Comparison of ENCODE assay signal across 10 mouse cellular contexts in genomic region chr2:27122578-27122977, GRCm38 (mm10). TPM values are rescaled to one million over a fixed set of nuclear protein-coding genes. Genes with fewer than 3 reads are reported as not detected.
A peak's percentile ranks its signal among the peaks of the same experiment; 100 is the strongest.
DNase-seq lines count a peak whose midpoint lies in the region; ATAC-seq and TF ChIP-seq lines count a peak whose summit lies in the region.
"Had no signal": no experiment of that assay in that cellular context is flagged by ENCODE, and none has a peak within 500 bp of the region (broad histone marks: within the 10 kb centered on the region; RNA-seq: fewer than 3 reads in every experiment).

No protein-coding gene starts in this region.

- no peak overlapping the region for H3K4me3 ChIP-seq in heart, embryonic 14.5 days (ENCODE audit: control insufficient read depth in 1 of 2, insufficient read depth in 1 of 2, low read depth in 1 of 2, low read length in 2 of 2)
- H3K4me3 ChIP-seq in heart, embryonic 11.5 days (ENCODE audit: low read depth, low read length) = no peak overlapping the region
- peak overlapping the region; percentile 22; the same call in 1 of the 2 replicates for H3K4me3 ChIP-seq in thymus, adult 2 months (ENCODE audit: control insufficient read depth, insufficient read depth, low read length)
- no peak overlapping the region for H3K4me3 ChIP-seq in limb, embryonic 13.5 days

- no peak for TF ChIP-seq POLR2A in thymus, adult 2 months (IDR thresholded peaks at IDR 0.05; ENCODE audit: control insufficient read depth, extremely low read depth, insufficient read depth, low read length, poor library complexity)

- peak; percentile 35 for DNase-seq in thymus, adult 2 months
- DNase-seq in thymus, postnatal 0 days (ENCODE audit: low spot score) = no peak
- no peak for DNase-seq in right cerebral cortex, adult 18-20 months
- DNase-seq in urinary bladder, adult 2 months (ENCODE audit: low spot score) = no peak
- no peak for DNase-seq in cerebellum, adult 8-10 months
- DNase-seq: gastrocnemius, postnatal 36 days had no signal

- 67% methylated on average over 9 of the region's 9 CpGs for WGBS in heart, embryonic 14.5 days
- WGBS in heart, embryonic 11.5 days (ENCODE audit: insufficient replicate concordance) = 61% methylated on average over 9 of the region's 9 CpGs
- 18% methylated on average over 9 of the region's 9 CpGs for WGBS in thymus, adult 2 months
- WGBS in limb, embryonic 13.5 days = 12% methylated on average over 9 of the region's 9 CpGs

- H3K9me3 ChIP-seq in heart, embryonic 14.5 days (ENCODE audit: control insufficient read depth, low read length) = no peaks in the 10 kb centered on the region
- no peaks in the 10 kb centered on the region for H3K9me3 ChIP-seq in heart, embryonic 11.5 days (replicated peaks; ENCODE audit: control insufficient read depth, low read length)
- H3K9me3 ChIP-seq in limb, embryonic 13.5 days = no peaks in the 10 kb centered on the region

- H3K27me3 ChIP-seq in heart, embryonic 14.5 days (ENCODE audit: control insufficient read depth, insufficient read depth, low read length) = no peaks in the 10 kb centered on the region
- H3K27me3 ChIP-seq in heart, embryonic 11.5 days (ENCODE audit: control insufficient read depth, insufficient read depth, low read length) = 0 out of 2 replicates have a peak, but pooled peaks cover 5% of the 10 kb centered on the region
- H3K27me3 ChIP-seq in thymus, adult 2 months (ENCODE audit: control insufficient read depth, insufficient read depth, low read length) = no peaks in the 10 kb centered on the region
- H3K27me3 ChIP-seq in limb, embryonic 13.5 days = peaks cover 11% of the 10 kb centered on the region; the same call in 1 of the 2 replicates

- no peak overlapping the region for H3K4me2 ChIP-seq in heart, embryonic 14.5 days (ENCODE audit: low read length)
- no peak overlapping the region for H3K4me2 ChIP-seq in heart, embryonic 11.5 days
- peak overlapping the region; percentile 48 for H3K4me2 ChIP-seq in limb, embryonic 13.5 days (replicated peaks)

- no peak for TF ChIP-seq CTCF in thymus, adult 2 months (IDR thresholded peaks at IDR 0.05; ENCODE audit: borderline replicate concordance, control insufficient read depth, extremely low read depth, insufficient read depth, low read length, poor library complexity)

- no peak for ATAC-seq in heart, embryonic 14.5 days (ENCODE audit: insufficient number of reproducible peaks, insufficient read depth, low FRiP score, low read depth)
- no peak for ATAC-seq in heart, embryonic 11.5 days (replicated peaks; ENCODE audit: insufficient number of reproducible peaks, low FRiP score, low TSS enrichment)
- peak; percentile 24 for ATAC-seq in limb, embryonic 13.5 days (ENCODE audit: low FRiP score, low read depth)

- 0 out of 2 replicates have a peak overlapping the region, but pooled peaks have one; percentile 30 for H3K9ac ChIP-seq in heart, embryonic 14.5 days (ENCODE audit: low read length)
- no peak overlapping the region for H3K9ac ChIP-seq in heart, embryonic 11.5 days (ENCODE audit: low read depth, low read length)
- no peak overlapping the region for H3K9ac ChIP-seq in limb, embryonic 13.5 days

- no peak overlapping the region for H3K27ac ChIP-seq in heart, embryonic 14.5 days (replicated peaks in 1 of 2; ENCODE audit: control insufficient read depth in 1 of 2, insufficient read depth in 1 of 2, low read depth in 2 of 2, low read length in 2 of 2)
- H3K27ac ChIP-seq in heart, embryonic 11.5 days (ENCODE audit: low read depth, low read length) = no peak overlapping the region
- peak overlapping the region; percentile 96 for H3K27ac ChIP-seq in thymus, adult 2 months (ENCODE audit: control insufficient read depth, insufficient read depth, low read length)
- peak overlapping the region; percentile 80 for H3K27ac ChIP-seq in limb, embryonic 13.5 days

- H3K36me3 ChIP-seq in heart, embryonic 14.5 days (ENCODE audit: control insufficient read depth, insufficient read depth, low read length) = no peaks in the 10 kb centered on the region
- no peaks in the 10 kb centered on the region for H3K36me3 ChIP-seq in heart, embryonic 11.5 days (ENCODE audit: control insufficient read depth, insufficient read depth, low read length)
- no peaks in the 10 kb centered on the region for H3K36me3 ChIP-seq in thymus, adult 2 months (ENCODE audit: control insufficient read depth, insufficient read depth, low read length)
- H3K36me3 ChIP-seq in limb, embryonic 13.5 days = no peaks in the 10 kb centered on the region

- H3K4me1 ChIP-seq in heart, embryonic 14.5 days (ENCODE audit: control insufficient read depth in 2 of 2, insufficient read depth in 2 of 2, low read length in 2 of 2) = peaks cover 37 to 51% of the 10 kb centered on the region in 2 experiments
- peaks cover 30% of the 10 kb centered on the region for H3K4me1 ChIP-seq in heart, embryonic 11.5 days (ENCODE audit: control insufficient read depth, insufficient read depth, low read length)
- peaks cover 78% of the 10 kb centered on the region for H3K4me1 ChIP-seq in thymus, adult 2 months (replicated peaks; ENCODE audit: control insufficient read depth, insufficient read depth, low read length)
- H3K4me1 ChIP-seq in limb, embryonic 13.5 days = peaks cover 60% of the 10 kb centered on the region

RNA-seq across cellular contexts. Expression of gene Fam163b, which starts 19.7 kb away (rescaled TPM):
- 0.66 and 0.70 TPM in 2 replicates for polyA plus RNA-seq in heart, embryonic 14.5 days (2014; fragmentation: Nextera tagmentation; extraction: Ambion mirVana)
- polyA plus RNA-seq in heart, embryonic 11.5 days (2014; fragmentation: Nextera tagmentation; extraction: Ambion mirVana) = 0.39 and 0.54 TPM in 2 replicates
- polyA plus RNA-seq in thymus, adult 2 months (2012; rRNA removed) = 7.8 and 13.3 TPM in 2 replicates
- 1.2 and 1.4 TPM in 2 replicates for polyA plus RNA-seq in thymus, postnatal 0 days (2015; fragmentation: Nextera tagmentation; extraction: Ambion mirVana)
- polyA plus RNA-seq in limb, embryonic 13.5 days (2015; fragmentation: Nextera tagmentation; extraction: Ambion mirVana) = 0.46 and 0.52 TPM in 2 replicates
- 0.09 and 0.11 TPM in 2 replicates for polyA plus RNA-seq in urinary bladder, adult 2 months (2012; rRNA removed)
- polyA plus RNA-seq: stomach, embryonic 14.5 days had no signal

RNA-seq across cellular contexts. Expression of gene Dbh, which starts 42.5 kb away (rescaled TPM):
- polyA plus RNA-seq in heart, embryonic 14.5 days (2014; fragmentation: Nextera tagmentation; extraction: Ambion mirVana) = 0.55 and 1.8 TPM in 2 replicates
- 0.47 and 0.63 TPM in 2 replicates for polyA plus RNA-seq in heart, embryonic 11.5 days (2014; fragmentation: Nextera tagmentation; extraction: Ambion mirVana)
- polyA plus RNA-seq in thymus, adult 2 months (2012; rRNA removed) = 0.41 and 0.69 TPM in 2 replicates
- 0.08 and 0.15 TPM in 2 replicates for polyA plus RNA-seq in thymus, postnatal 0 days (2015; fragmentation: Nextera tagmentation; extraction: Ambion mirVana)
- polyA plus RNA-seq in limb, embryonic 13.5 days (2015; fragmentation: Nextera tagmentation; extraction: Ambion mirVana) = 1.2 and 1.3 TPM in 2 replicates
- 0.38 and 0.44 TPM in 2 replicates for polyA plus RNA-seq in urinary bladder, adult 2 months (2012; rRNA removed)

RNA-seq across cellular contexts. Expression of gene Adamtsl2, which starts 43.4 kb away (rescaled TPM):
- polyA plus RNA-seq in heart, embryonic 14.5 days (2014; fragmentation: Nextera tagmentation; extraction: Ambion mirVana) = 12.6 and 15.0 TPM in 2 replicates
- polyA plus RNA-seq in heart, embryonic 11.5 days (2014; fragmentation: Nextera tagmentation; extraction: Ambion mirVana) = 9.0 and 14.2 TPM in 2 replicates
- 16.1 and 16.5 TPM in 2 replicates for polyA plus RNA-seq in thymus, adult 2 months (2012; rRNA removed)
- polyA plus RNA-seq in thymus, postnatal 0 days (2015; fragmentation: Nextera tagmentation; extraction: Ambion mirVana) = 2.0 and 2.1 TPM in 2 replicates
- 13.3 and 13.8 TPM in 2 replicates for polyA plus RNA-seq in limb, embryonic 13.5 days (2015; fragmentation: Nextera tagmentation; extraction: Ambion mirVana)
- polyA plus RNA-seq in urinary bladder, adult 2 months (2012; rRNA removed) = 3.1 and 5.1 TPM in 2 replicates

RNA-seq across cellular contexts. Expression of gene Mymk, which starts 50.6 kb away (rescaled TPM):
- polyA plus RNA-seq in heart, embryonic 14.5 days (2014; fragmentation: Nextera tagmentation; extraction: Ambion mirVana) = 0.22 TPM in 1 of 2 replicates, not detected in the other
- 0.15 and 0.23 TPM in 2 replicates for polyA plus RNA-seq in heart, embryonic 11.5 days (2014; fragmentation: Nextera tagmentation; extraction: Ambion mirVana)
- polyA plus RNA-seq in thymus, adult 2 months (2012; rRNA removed) = 0.61 and 0.81 TPM in 2 replicates
- 1.1 and 1.3 TPM in 2 replicates for polyA plus RNA-seq in thymus, postnatal 0 days (2015; fragmentation: Nextera tagmentation; extraction: Ambion mirVana)
- polyA plus RNA-seq in limb, embryonic 13.5 days (2015; fragmentation: Nextera tagmentation; extraction: Ambion mirVana) = 43.3 and 49.0 TPM in 2 replicates
- polyA plus RNA-seq in urinary bladder, adult 2 months (2012; rRNA removed) = not detected in 2 replicates
- polyA plus RNA-seq: stomach, embryonic 14.5 days had no signal

Comparison
In these comparisons a context has a peak if more than half of its experiments do, and no peak if none do; other contexts are left out.
1. H3K27ac ChIP-seq: peak in thymus, adult 2 months (single experiment) and limb, embryonic 13.5 days (single experiment); none in heart, embryonic 14.5 days (0 of 2) and heart, embryonic 11.5 days (single experiment).